Mouse (Mus musculus) E14TG2a.4 (cell line): Measurements from ENCODE around the gene Cela1.

Experiments
- CTCF ChIP-seq: conservative IDR thresholded peaks from 2 replicates; pipeline ENCODE4 v1.5.1; 2014; ENCODE audit warnings: low read length
- POU5F1 ChIP-seq: IDR thresholded peaks from 2 replicates; pipeline ENCODE4 v1.6.1; 2014; ENCODE audit warnings: low read length, borderline replicate concordance

GRCm38 (mm10) chr15:100667420-100667819 lies 20.3 kb downstream of the Cela1 start:
- TF ChIP-seq CTCF (no peak), POU5F1 (no peak)
